Mouse (Mus musculus) brain, embryonic 14.5 days (tissue): Measurements from ENCODE around the gene Aldh1l1. TPM values are rescaled to one million over a fixed set of nuclear protein-coding genes. Genes with fewer than 3 reads are reported as not detected.
A peak's percentile ranks its signal among the peaks of the same experiment; 100 is the strongest.
"Not testable (repeated sequence)": the region's sequence is repeated elsewhere in the genome, so short reads cannot be mapped to it uniquely, and the experiment has no call there.

Source experiments
- DNase-seq: peaks from one replicate; pipeline ENCODE4 v3.0.0-alpha.2; 2011; ENCODE audit warnings: low read depth
- CTCF ChIP-seq: fragments of 200-500 bp; IDR thresholded peaks from 2 replicates; pipeline ENCODE4 v1.5.1; 2012; ENCODE audit warnings: inconsistent platforms, mild to moderate bottlenecking, moderate library complexity, borderline replicate concordance; ENCODE audit not compliant: insufficient read depth, insufficient read length; ENCODE audit errors: extremely low read depth
- POLR2A ChIP-seq: fragments of 200-500 bp; IDR thresholded peaks from 2 replicates; pipeline ENCODE4 v1.6.1; 2012; ENCODE audit warnings: mild to moderate bottlenecking, inconsistent platforms, borderline replicate concordance; ENCODE audit not compliant: poor library complexity, insufficient read depth, insufficient read length, severe bottlenecking; ENCODE audit errors: extremely low read depth
- polyA plus RNA-seq: library from polyadenylated mRNA; depleted of rRNA; stranded (reverse); fragments of >200 nt; gene quantifications from 2 replicates; pipeline ENCODE4 v1.2.3, GENCODE M21; 2012

Aldh1l1 gene
- polyA plus RNA-seq, 1 experiment = 33.6 TPM

DNA sequence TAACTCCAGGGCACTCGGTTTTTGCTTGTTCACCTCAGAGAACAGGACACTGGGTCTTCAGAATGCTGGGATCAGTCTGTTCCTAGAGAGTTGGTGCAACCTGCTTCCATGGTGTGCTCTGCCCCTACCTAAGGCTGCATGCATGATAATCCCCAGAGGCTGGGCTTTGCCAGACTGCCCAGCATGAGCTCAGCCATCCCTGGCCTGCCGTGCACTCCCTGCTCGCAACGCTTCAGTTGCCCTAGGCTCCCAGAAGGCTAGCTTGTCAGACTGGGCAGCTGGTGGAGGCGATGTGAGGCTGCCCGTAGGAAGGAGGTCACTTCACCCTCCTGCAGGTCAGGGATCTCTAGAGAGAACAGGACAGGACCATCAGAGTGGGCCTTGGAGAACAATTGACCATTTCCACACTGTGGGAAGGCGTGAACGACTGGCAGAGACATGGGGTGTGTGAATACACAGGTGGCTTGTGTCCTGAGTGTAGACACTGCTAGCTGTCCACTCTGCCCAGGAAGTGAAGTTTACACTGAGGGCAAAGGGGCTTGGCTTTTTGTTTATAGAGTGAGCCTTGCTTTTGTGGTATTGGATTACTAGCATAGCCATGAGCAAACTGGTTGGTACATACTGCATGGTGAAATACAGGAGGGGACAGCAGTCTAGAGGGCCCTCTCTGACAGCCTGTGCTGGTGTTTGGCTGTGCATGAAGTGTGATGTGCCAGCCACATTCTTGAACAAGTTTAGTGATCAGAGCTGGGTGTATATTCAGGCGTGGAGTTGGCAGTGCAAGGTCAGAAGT, 134.8 kb downstream of the Aldh1l1 start:
- TF ChIP-seq POLR2A (no peak), CTCF (no peak)
- DNase-seq = no peak

- TF ChIP-seq CTCF (no peak), POLR2A (no peak)
- DNase-seq = no peak
Observed at GRCm38 (mm10) chr6:90621584-90621890, 135.3 kb downstream of the Aldh1l1 start.

- TF ChIP-seq CTCF (no peak), POLR2A (no peak)
Observed at GRCm38 (mm10) chr6:90622758-90623455, 136.7 kb downstream of the Aldh1l1 start.

GRCm38 (mm10) chr6:90623456-90623836, 137.2 kb downstream of the Aldh1l1 start:
- TF ChIP-seq CTCF = no peak
- no peak for TF ChIP-seq POLR2A

More at GRCm38 (mm10) chr6:90622758-90623455, 136.7 kb downstream of the Aldh1l1 start:
- DNase-seq = no peak

DNA sequence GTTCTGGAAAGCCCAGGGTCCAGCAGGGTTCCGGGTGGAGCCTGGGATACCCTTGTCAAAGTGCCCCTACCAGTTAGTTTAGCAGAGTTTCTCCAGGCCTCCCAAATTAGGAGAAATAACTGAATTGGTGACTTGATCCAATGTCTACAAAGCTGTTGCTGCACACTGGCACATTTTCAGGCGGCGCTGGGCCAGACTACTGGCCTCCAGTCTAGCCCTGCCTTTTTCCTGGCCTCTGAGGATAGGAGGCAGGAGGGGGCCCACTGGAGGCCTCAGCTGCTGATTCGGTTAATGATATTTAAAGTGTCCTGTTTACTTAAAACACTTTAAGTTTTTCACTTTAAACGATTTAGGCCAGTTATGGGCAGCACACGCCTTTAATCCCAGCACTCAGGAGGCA, 138.0 kb downstream of the Aldh1l1 start:
- no peak for DNase-seq
- TF ChIP-seq POLR2A = no peak
- no peak for TF ChIP-seq CTCF

More at GRCm38 (mm10) chr6:90623456-90623836, 137.2 kb downstream of the Aldh1l1 start:
- no peak for DNase-seq

DNA sequence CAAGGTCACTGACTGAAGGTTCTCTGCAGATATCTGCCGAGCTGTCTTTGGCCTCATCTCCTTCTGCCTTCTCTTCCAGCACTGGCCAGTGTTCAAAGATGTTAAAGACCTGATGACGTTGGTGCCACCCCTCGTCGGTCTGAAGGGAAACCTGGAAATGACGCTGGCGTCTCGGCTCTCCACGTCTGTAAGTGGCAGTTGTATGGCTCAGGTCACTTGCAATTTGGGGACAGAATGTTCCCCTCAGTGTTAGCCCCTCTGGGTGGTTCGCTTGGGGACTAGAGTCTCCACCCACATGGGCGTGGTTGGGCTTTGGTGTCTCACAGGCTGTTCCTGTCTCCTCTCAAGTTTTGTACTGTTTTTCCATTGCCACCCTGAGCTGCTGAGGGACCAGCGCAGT, 138.5 kb downstream of the Aldh1l1 start:
- no peak for TF ChIP-seq CTCF
- no peak for TF ChIP-seq POLR2A
- DNase-seq = no peak

DNA sequence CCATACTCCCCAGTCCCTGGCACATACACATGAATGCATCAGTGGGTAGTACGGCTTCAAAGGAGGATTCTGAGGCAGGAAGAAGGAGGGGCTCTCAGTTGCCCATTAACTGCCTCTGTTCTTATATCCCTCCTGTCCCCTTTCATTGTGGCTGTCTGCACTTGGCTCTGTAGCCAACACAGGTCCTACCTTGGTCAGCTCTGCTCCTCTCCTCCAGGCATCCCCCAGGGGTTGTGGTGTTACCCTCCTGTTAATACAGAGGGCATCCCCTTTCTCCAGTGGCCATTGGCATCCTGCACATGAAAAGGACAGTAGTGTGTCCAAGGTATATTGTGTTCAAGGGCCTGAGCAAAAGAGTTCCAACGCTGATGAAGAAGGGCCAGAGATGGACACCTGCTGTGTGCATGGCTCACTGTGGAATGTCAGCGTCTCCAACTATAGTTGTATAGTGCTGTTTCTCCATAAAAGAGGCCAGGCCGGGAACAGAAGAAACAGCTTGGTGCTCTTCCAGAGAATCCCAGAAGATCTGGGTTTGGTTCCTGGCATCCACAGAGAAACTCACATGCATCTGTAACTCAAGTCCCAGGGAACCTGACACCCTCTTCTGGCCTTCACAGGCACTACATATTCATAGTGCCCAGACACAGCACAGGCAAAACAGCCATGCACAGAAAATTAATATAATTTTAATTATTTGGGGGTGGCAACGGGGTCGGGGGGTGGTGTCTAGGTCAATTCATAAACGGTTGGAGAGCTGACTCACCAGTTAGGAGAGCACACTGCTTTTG, 139.2 kb downstream of the Aldh1l1 start:
- TF ChIP-seq POLR2A = no peak
- no peak; the same call in 1 of the 2 replicates for TF ChIP-seq CTCF
- DNase-seq = no peak

DNA sequence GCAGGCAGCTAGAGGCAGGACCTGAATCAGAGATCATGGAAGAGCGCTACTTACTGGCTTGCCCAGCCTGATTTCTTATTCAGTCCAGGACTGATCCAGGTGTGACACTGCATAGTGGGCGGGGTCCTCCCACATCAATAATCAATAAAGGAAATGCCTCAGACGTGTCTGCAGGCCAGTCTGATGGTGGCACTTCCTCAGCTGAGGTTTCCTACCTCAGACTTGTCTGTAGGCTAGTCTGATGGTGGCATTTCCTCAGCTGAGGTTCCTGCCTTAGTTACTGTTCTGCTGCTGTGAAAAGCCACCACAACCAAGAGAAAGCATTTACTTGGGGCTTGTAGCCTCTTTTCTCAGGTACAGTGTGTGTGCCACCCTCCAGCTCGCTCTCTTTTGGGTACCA, 141.3 kb downstream of the Aldh1l1 start:
- no peak for DNase-seq
- TF ChIP-seq POLR2A (no peak), CTCF (no peak)

DNA sequence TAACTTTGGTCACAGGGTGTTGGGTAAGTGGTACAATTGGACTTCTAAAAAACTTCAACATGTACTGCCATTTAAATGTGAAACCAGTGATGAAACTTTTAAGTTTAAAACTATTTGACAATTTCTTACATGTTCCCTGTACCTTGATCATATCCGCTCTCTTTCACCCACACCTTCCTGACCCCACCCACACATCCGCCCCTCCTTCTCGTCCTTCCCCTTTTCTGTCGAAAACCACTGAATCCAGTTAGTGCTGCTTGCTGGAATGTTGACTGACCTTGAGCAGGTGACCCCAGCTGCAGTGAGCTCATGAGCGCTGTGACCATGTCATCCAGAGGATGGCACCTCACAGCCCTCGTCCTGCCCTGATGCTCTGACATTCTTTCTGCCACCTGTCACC, 143.3 kb downstream of the Aldh1l1 start:
- DNase-seq = no peak
- TF ChIP-seq POLR2A (no peak), CTCF (no peak)

DNA sequence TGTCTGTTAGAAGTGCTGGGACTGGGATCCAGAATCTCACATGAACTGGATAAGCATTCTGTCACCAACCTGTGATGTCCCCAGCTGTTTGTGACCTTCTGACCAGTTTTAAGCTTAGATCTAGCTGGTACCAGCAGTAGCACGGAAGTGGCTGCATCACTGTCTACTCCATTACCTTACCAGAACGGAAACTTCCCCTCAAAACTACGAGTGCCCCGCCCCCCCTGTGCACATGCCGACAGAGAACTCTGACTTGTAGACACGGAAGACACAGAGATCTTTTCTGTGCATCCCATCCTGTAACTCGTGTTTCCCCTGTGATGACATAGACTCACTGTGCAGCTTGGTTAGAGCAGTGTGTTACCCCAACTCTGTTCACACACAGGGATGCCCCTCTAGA, 144.2 kb downstream of the Aldh1l1 start:
- no peak for DNase-seq
- TF ChIP-seq CTCF = no peak
- TF ChIP-seq POLR2A = no peak

DNA sequence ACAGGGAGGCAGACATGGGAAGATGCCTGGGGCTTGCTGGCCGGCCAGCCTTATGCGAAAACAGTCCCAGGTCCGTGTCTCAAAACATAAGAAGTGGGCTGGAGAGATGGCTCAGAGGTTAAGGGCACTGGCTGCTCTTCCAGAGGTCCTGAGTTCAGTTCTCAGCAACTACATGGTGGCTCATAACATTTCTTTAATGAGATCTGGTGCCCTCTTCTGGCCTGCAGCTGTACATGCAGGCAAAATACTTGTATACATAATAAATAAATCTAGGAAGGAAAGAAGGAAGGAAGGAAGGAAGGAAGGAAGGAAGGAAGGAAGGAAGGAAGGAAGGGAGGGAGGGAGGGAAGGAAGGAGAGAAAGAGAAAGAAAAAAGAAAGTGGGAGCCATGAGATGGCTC, 146.3 kb downstream of the Aldh1l1 start:
- TF ChIP-seq CTCF = peak; percentile 27; the same call in 1 of the 2 replicates
- not testable (repeated sequence) for DNase-seq

GRCm38 (mm10) chr6:90635081-90635480, 148.9 kb downstream of the Aldh1l1 start:
- no peak for TF ChIP-seq CTCF
- TF ChIP-seq POLR2A = no peak
- DNase-seq = no peak

- no peak for TF ChIP-seq CTCF
- TF ChIP-seq POLR2A = no peak
- no peak for DNase-seq
Observed at GRCm38 (mm10) chr6:90635611-90636010, 149.4 kb downstream of the Aldh1l1 start.
